Mouse (Mus musculus) spleen, adult 2 months (tissue): ENCODE measurements around the gene Ces1a. TPM values are rescaled to one million over a fixed set of nuclear protein-coding genes. Genes with fewer than 3 reads are reported as not detected.

Experiments used
- DNase-seq, 2 experiments: peaks; one replicate each; pipeline versions ENCODE4 v3.0.0 to v3.0.0-alpha.2; 2012 to 2021; ENCODE audit warnings: low spot score in 2 of 2, low read depth in 1 of 2
- H3K27ac ChIP-seq: fragments of 200-500 bp; 2 replicates; pipeline ENCODE4 v1.5.1; 2012; ENCODE audit warnings: low read length, inconsistent platforms; ENCODE audit not compliant: insufficient read depth
- H3K27me3 ChIP-seq: fragments of 200-500 bp; 2 replicates; pipeline ENCODE4 v1.6.1; 2012; ENCODE audit warnings: mild to moderate bottlenecking, moderate library complexity, low read length, inconsistent platforms; ENCODE audit not compliant: control insufficient read depth, insufficient read depth
- H3K36me3 ChIP-seq: fragments of 200-500 bp; 2 replicates; pipeline ENCODE4 v1.6.1; 2012; ENCODE audit warnings: mild to moderate bottlenecking, low read length, inconsistent platforms; ENCODE audit not compliant: control insufficient read depth, insufficient read depth
- H3K4me1 ChIP-seq: fragments of 200-500 bp; 2 replicates; pipeline ENCODE4 v1.6.1; 2011; ENCODE audit warnings: inconsistent platforms; ENCODE audit not compliant: control insufficient read depth, insufficient read depth, insufficient read length
- H3K4me3 ChIP-seq: fragments of 200-500 bp; 2 replicates; pipeline ENCODE4 v1.5.1; 2011; ENCODE audit warnings: mild to moderate bottlenecking, inconsistent platforms; ENCODE audit not compliant: insufficient read depth, insufficient read length; ENCODE audit errors: extremely low read depth
- CTCF ChIP-seq: fragments of 200-500 bp; IDR thresholded peaks from 2 replicates; pipeline ENCODE4 v1.5.1; 2011; ENCODE audit warnings: mild to moderate bottlenecking, inconsistent platforms; ENCODE audit not compliant: insufficient read depth, insufficient read length, insufficient replicate concordance; ENCODE audit errors: extremely low read depth
- POLR2A ChIP-seq: fragments of 200-500 bp; IDR thresholded peaks from 2 replicates; pipeline ENCODE4 v1.6.1; 2011; ENCODE audit warnings: low read depth, low read length, inconsistent platforms
- WGBS: fragments of 180-500 bp; shearing (Covaris S2); methylation state at CpG from one replicate; pipeline ENCODE4 v1.1.7; 2018; 5-methylcytosine and 5-hydroxymethylcytosine counted together
- polyA plus RNA-seq: library from polyadenylated mRNA; depleted of rRNA; stranded (reverse); fragments of >200 nt; gene quantifications from 2 replicates; pipeline ENCODE4 v1.2.3, GENCODE M21; 2012

Ces1a gene
- polyA plus RNA-seq, 1 experiment: not detected

GRCm38 (mm10) chr8:93040256-93040655 is 7.7 kb downstream of the Ces1a start:
- DNase-seq: no peak
- Histone ChIP-seq H3K4me3 (no peak overlapping the region), H3K36me3 (no peaks in the 10 kb centered on the region), H3K27ac (no peak overlapping the region), H3K27me3 (no peaks in the 10 kb centered on the region), H3K4me1 (no peaks in the 10 kb centered on the region)
- WGBS: 82% methylated on average over 2 of the region's 2 CpGs
- TF ChIP-seq CTCF (no peak), POLR2A (no peak)

DNA sequence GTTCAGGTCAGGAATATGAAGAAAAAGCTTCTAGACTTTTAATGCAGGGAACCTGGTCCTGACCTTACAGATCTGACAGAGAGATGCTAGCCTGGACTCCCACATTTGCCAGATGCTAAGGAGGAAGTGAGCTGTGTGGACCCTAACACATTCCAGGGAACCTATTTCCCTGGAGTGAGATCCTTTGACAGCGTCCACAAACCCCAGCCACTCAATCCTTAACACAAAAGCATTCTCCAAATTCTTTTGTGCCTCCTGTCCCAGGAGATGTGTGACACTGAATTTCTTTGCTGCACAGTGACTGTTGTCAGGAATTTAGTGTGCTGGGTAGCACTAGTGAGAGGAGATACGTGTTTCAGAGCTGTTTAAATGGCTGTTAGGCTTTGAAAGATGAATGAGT is 9.2 kb downstream of the Ces1a start:
- no peaks in the 10 kb centered on the region for H3K4me1 ChIP-seq
- no peaks in the 10 kb centered on the region for H3K36me3 ChIP-seq
- WGBS: 43% methylated on average over 2 of the region's 2 CpGs
- no peak for DNase-seq
- H3K4me3 ChIP-seq: no peak overlapping the region
- no peaks in the 10 kb centered on the region for H3K27me3 ChIP-seq
- TF ChIP-seq CTCF (no peak), POLR2A (no peak)
- no peak overlapping the region for H3K27ac ChIP-seq

DNA sequence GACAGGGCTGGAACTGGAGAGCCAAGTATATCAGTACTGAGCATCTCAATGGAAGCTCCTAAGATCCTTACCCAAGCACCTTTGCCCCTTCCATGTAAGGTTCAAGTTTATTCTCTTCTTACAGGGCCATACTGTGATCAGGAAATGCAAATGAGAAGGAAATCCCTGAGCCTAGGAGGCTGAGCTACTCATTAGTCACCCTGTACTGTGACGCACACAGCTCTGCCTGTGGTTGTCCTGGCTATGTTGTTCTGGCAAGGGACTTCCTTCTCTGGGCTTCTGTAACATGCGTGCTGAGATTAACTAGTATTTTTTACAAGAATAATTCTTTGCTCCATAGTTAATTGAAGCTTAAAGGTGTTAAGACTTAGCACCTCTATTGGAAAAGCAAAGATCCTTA is 17.3 kb downstream of the Ces1a start:
- H3K27me3 ChIP-seq: no peaks in the 10 kb centered on the region
- DNase-seq: no peak
- no peak overlapping the region for H3K4me3 ChIP-seq
- WGBS: 19% methylated on average over 2 of the region's 2 CpGs
- no peaks in the 10 kb centered on the region for H3K4me1 ChIP-seq
- H3K27ac ChIP-seq: no peak overlapping the region
- TF ChIP-seq CTCF: no peak
- no peak for TF ChIP-seq POLR2A
- no peaks in the 10 kb centered on the region for H3K36me3 ChIP-seq

- H3K4me3 ChIP-seq: no peak overlapping the region
- H3K36me3 ChIP-seq: no peaks in the 10 kb centered on the region
- H3K27me3 ChIP-seq: no peaks in the 10 kb centered on the region
- H3K27ac ChIP-seq: no peak overlapping the region
- 70% methylated on average over 5 of the region's 5 CpGs for WGBS
- H3K4me1 ChIP-seq: no peaks in the 10 kb centered on the region
- DNase-seq: no peak
- TF ChIP-seq POLR2A (no peak), CTCF (no peak)
Measured at GRCm38 (mm10) chr8:93021738-93022137, 26.3 kb downstream of the Ces1a start.

GRCm38 (mm10) chr8:93014300-93014699 is 33.7 kb downstream of the Ces1a start:
- WGBS: 33% methylated on average over 4 of the region's 4 CpGs
- Histone ChIP-seq H3K4me3 (no peak overlapping the region), H3K36me3 (no peaks in the 10 kb centered on the region), H3K4me1 (no peaks in the 10 kb centered on the region), H3K27ac (no peak overlapping the region), H3K27me3 (no peaks in the 10 kb centered on the region)
- TF ChIP-seq POLR2A (no peak), CTCF (no peak)
- no peak for DNase-seq

DNA sequence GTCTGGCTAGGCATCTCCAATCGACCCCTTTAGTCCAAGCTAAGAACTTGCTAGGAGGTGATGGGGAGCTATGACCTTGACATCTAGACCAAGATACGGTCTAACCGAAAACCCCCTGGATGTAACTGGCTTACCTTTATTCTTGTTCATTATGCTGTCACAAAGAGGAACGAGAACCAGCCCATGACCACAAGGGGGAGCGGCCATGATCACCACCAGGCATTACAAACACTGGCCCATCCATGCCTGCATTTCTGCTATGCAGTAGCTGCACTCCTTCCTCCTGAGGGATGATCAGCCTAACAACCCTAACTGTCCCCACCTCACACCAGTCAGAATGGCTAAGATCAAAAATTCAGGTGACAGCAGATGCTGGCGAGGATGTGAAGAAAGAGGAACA is 35.8 kb downstream of the Ces1a start:
- H3K27me3 ChIP-seq: no peaks in the 10 kb centered on the region
- H3K4me3 ChIP-seq: no peak overlapping the region
- H3K36me3 ChIP-seq: no peaks in the 10 kb centered on the region
- no peak overlapping the region for H3K27ac ChIP-seq
- no peaks in the 10 kb centered on the region for H3K4me1 ChIP-seq
- TF ChIP-seq CTCF (no peak), POLR2A (no peak)
- 81% methylated on average over 6 of the region's 6 CpGs for WGBS
- DNase-seq: no peak

DNA sequence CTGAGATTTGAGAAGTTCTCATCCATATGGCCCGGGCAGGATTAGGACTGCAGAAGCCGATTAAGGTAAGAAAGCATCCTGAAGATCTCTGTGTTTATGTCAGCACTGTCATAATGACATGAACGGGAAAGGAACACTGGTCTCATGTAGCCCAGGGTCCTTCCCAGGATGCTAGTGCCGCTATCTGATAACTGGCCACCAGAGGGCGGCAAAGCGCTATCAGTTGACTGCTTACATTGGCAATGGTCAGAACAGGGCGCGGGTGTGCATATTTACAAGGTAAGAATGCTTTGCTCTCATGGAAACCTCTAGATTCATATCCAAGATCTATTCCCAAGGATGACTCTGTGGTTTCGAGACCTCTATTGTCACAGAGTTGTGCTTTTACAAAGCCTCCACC is 36.6 kb downstream of the Ces1a start:
- DNase-seq: peak in 1 of 2 experiments; percentile 50
- Histone ChIP-seq H3K27me3 (no peaks in the 10 kb centered on the region), H3K36me3 (no peaks in the 10 kb centered on the region), H3K27ac (no peak overlapping the region), H3K4me3 (no peak overlapping the region), H3K4me1 (no peaks in the 10 kb centered on the region)
- TF ChIP-seq CTCF (peak; percentile 57; the same call in 1 of the 2 replicates), POLR2A (no peak)
- 9% methylated on average over 9 of the region's 9 CpGs for WGBS

DNA sequence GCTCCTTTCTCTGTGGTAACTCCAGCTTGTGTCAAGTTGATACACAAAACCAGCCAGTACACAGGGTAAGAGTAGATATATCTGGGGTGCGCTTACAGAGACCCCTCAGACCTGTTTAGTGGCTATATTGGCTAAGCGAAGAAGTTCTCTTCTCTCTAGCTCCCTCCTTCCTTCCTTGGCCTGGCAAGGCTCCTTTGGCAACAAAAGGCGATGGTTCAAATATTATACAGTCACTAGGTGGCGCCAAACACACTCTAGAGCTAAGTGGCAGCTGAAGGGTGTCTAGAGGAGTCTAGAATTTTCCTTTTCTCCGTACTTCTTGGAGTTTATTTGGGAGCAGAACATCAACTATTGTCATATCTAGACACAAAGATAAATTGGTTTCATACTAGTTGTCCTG is 37.7 kb downstream of the Ces1a start:
- Histone ChIP-seq H3K4me3 (no peak overlapping the region), H3K27ac (no peak overlapping the region), H3K36me3 (no peaks in the 10 kb centered on the region), H3K4me1 (no peaks in the 10 kb centered on the region), H3K27me3 (no peaks in the 10 kb centered on the region)
- TF ChIP-seq CTCF (no peak), POLR2A (no peak)
- WGBS: 18% methylated on average over 5 of the region's 5 CpGs
- DNase-seq: no peak
